Mouse (Mus musculus) CD4-positive, CD25-positive, alpha-beta regulatory T cell, adult 2 months (primary cell): Measurements from ENCODE around the gene Smurf1.

Experiments used
- DNase-seq: peaks from one replicate; pipeline ENCODE4 v3.0.0-alpha.2; 2012; ENCODE audit warnings: low read depth, low spot score

Gene Smurf1

DNA sequence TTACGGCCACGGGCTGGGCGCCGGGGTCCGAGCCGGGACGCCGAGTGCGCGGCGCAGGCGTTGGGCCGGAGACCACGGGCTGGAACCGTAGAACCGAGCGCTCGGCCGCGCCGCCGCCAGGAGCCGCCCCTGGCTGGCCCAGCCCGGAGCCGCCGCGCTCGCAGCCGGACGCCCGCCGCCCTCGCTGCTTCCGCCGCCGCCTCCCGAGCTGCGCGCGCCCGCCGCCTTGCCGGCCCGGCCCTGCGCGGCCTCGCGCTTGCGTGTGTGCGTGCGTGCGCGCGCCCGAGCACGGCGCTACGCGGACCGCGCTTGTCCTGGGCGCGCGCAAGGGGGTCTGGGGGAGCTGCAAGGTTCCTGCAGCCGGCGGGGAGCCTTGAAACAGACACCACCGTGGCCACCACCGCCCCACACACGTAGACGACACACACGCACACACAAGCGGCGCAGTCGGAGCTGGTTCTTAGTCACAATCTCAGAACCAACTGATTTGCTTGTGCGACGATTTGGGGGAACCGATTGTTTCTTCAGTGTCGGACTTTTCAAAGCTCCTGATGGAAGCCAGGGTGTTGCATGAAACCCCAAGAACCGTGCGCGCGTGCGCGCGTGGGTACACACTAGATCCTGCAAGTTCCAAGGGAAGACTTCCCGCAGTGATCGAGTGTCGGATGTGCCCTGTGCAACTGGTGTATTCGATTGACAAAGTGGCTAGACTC is at the start of gene Smurf1:
Gene Smurf1, minus strand, starts transcription at position 209 of the 713 bp plus-strand sequence.
- DNase-seq: peak; percentile 94

DNA sequence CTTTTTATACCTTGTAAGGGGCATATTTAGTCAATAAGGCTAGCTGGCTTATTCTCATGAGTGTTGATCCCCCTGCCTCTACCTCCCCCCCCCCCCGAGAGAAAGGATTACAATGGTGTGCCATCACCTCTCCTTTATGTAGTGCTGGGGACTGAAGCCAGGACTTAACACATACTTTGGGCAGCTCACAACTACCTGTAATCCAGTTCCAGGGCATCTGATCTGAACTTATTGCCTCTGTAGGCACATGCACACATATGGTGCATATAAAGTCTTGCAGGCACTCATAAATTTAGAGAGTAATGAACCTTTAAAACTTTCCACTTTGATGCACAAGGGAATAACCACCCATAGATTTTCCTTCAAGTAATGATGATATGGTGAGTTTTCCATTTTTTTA is 48.6 kb upstream of the Smurf1 start:
- no peak for DNase-seq

DNA sequence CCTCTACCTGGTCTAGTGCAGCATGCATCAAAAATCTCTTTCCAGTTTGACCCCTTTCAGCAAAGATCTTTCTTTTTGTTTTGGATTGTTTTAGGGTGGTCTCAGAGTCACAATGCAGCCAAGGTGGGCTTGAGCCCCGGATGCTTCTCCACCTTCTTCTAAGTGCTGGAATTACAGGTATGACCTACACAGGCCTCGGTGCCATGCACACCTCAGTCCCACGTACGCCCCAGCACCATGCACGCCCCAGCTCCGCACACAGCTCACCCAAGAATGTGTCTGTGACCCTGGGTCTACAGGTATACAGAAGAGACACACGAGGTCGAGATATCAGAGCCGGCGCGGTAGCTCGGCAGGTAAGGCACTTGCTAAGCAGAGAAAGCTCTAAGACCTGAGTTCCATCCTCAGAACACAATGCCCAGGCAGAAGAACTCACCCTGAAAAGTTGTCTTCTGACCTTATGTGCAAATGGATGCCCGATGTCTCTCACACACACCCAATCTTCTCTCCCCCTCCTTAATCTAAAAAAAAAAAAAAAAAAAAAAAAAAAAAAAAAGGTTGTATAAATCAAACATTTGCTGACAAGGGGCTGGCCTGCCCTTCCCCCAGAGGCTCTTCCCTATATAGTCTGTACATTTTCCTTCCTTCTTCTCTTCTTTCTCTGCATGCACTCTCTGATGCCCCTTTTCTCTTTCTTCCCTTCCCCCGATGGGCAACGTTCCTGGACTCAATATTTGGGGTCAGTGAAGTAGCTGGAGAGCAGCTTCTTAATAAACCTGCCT is 43.4 kb upstream of the Smurf1 start:
- DNase-seq: no peak

- DNase-seq: no peak
These were observed 39.9 kb upstream of the Smurf1 start for GRCm38 (mm10) chr5:145005596-145005995.

DNA sequence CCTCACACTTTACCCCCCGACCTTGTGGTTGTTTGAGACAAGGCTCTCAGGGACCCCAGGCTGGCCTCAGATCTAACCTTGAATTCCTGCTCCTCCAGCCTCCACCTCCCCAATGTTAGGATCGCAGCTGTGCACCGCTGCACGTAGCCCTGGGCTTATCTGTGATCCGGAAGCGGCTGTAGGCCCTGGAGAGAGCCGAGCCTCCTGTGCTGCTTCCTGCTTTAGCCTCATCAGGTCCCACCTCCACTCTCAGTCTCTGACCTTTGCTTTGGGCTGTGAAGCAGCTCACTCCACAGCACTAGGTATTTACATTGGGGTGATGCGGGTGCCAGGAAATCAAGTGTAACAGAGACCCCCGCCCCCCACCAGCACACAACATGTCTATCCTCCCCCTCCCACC is 38.8 kb upstream of the Smurf1 start:
- DNase-seq: no peak

DNA sequence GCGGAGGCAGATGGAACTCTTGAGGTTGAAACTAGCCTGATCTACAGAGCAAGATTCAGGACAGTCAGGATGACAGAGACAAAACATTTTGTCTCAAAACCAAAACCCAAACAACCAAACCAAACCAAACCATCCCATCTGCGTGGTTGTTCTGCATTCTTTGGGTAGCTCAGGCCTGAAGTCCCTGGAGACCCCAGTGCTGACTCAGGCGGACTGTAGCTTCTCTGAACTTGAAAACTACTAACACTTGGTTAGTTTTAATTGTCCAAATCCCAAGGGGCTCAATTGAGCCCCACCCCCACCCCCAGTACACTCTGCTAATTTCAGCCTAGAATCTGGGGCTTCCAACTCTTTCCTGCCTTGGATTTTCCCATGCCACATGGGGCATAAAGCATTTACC is 37.7 kb upstream of the Smurf1 start:
- DNase-seq: no peak

GRCm38 (mm10) chr5:144998491-144998890 is 32.8 kb upstream of the Smurf1 start:
- DNase-seq: peak; percentile 46

DNA sequence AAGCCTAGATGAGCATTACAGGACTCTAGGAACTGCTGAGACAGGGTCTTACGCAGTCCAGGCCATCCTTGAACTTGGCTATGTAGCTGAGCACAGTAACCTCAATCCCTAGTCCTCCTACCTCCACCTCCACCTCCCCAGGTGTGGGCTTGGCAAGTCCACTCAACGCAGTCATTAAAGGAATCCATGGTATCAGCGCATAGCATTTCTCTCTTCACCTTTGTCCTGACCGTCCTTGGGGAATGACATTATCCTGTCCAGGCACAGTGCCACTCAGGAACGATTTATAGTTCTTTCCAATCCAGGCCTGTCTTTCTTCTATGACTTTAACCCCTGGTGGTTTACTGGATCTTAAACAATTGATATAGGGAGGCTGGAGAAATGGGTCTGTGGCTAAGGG is 24.8 kb upstream of the Smurf1 start:
- no peak for DNase-seq

- DNase-seq: no peak
These were observed 24.4 kb upstream of the Smurf1 start for GRCm38 (mm10) chr5:144990051-144990450.

DNA sequence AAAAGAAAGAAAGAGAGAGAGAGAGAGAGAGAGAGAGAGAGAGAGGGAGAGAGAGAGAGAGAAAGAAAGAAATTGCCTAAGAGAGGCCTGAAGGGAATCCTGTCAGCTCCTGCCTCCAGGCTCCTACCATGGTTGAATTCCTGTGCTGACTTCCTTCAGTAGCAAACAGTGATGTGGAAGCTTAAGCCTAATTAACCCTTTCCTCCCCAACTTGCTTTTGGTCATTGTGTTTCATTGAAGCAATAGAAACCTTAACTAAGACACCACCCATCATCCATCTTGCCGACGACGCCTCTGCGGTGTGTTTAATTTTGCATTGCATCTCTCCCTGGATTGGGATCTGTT is 23.4 kb upstream of the Smurf1 start:
- no peak for DNase-seq

- DNase-seq: peak; percentile 58
These were observed 22.9 kb upstream of the Smurf1 start for GRCm38 (mm10) chr5:144988340-144989060.

GRCm38 (mm10) chr5:144987561-144987960 is 21.9 kb upstream of the Smurf1 start:
- no peak for DNase-seq

DNA sequence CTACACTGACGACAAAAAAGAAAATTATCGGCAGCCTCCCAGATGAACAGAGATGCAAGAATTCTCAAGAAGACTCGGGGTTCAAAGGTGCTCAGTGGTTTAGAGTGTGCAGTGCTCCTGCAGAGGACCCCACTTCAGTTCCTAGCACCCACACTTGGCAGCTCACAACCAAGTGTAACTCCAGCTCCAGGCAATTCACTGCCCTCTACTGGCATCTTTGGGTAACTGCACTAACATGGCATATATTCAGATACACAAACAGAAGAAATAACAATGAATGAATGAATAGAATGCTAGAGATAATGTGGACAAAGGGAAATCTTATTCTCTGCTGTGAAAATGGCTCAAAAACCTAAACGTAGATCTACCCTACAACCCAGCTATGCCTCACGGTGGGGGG is 19.2 kb upstream of the Smurf1 start:
- DNase-seq: no peak

- peak; percentile 22 for DNase-seq
These were observed 17.6 kb upstream of the Smurf1 start for GRCm38 (mm10) chr5:144983227-144983626.

DNA sequence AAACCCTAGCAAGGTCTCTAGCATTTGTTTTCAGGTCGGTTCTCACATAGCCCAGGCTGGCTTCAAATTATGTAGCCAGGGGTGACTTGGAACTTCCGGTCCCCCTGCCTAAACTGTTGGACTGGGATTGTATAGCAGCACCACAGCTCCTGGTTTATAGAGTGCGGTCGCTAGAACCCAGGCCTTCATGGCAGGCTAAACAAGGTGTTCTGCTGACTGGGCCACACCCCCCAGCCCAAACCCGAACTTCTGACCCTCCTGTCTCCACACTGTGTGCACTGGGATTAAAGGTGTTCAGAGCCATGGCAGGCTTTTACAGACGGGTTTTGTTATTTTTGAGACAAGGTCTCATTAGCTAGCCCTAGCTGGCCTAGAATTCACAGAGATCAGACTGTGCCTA is 13.5 kb upstream of the Smurf1 start:
- no peak for DNase-seq

- DNase-seq: no peak
These were observed 13.0 kb upstream of the Smurf1 start for GRCm38 (mm10) chr5:144978533-144979107.

DNA sequence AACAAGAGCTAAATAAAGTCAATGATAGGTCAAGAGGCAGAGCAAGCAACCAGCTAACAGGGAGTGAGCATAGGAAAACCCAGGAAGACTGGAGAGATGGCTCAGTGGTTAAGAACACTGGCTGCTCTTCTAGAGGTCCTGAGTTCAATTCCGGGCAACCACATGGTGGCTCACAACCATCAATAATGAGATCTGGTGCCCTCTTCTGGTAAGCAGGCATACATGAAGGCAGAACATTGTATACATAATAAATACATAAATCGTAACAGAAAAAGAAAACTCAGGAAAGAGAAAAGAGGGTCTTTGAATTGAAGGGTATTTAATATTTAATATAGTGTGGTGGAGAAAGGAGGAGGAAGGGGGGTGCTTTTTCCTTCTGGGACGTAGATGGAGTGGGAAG is 5.6 kb upstream of the Smurf1 start:
- peak; percentile 30 for DNase-seq

DNA sequence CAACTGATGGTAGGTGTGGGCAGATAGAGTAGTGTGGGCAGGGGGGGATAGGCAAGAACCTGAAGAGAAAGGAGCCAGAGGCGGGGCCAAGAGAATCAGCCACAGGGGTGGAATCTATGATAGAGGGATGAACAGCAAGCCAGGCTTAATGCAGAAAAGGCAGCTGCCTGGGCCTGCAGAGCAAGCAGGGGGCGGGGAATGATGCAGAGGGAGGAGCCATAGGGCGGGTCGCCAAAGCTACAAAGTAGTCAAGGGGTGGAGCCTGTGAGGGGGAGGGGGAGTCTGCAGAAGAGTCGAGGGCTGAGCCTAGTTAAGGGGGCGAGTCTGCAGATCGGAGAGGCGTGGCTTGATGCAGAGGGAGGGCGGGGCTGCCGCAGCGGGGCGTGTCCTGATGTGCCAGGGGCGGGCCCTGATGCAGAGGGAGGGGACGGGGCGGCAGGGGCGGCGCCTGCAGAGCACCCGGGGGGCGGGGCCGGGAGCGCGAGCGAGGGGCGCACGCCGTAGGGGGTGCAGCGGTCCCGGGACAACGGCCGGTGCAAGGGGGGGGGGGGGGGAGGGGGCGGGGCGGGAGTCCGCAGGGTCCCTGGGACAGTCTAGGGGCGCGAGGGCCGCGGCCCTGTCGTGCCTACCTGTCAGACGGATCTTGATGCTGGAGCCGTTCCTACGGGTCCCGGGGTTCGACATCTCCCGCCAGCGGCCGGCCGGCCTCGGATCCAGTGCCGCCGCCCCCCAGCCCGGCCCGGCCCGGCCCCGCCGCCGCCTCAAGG is 592 bp downstream of the Smurf1 start:
- peak; percentile 95 for DNase-seq

DNA sequence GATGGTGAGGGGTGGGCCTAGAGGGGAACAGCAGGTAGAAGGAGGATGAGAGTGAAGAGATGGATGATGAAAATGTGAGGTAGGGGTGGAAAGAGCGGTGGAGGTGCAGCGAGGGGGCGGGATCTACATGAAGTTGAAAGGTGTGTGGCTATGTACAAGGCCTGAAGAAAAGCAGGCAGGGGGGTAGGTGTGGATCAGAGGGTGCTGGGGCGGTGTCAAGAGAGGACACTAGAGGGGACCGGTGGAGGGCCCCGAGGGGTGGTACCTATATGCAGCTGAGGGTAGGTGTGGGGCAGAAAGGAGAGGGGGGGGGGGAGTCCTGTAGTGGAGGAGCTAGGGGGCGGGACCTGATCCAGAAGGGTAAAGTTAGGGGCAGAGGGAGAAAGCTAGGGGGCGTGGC is 1.2 kb downstream of the Smurf1 start:
- no peak for DNase-seq

GRCm38 (mm10) chr5:144963817-144964261 is 1.8 kb downstream of the Smurf1 start:
- peak; percentile 81 for DNase-seq

DNA sequence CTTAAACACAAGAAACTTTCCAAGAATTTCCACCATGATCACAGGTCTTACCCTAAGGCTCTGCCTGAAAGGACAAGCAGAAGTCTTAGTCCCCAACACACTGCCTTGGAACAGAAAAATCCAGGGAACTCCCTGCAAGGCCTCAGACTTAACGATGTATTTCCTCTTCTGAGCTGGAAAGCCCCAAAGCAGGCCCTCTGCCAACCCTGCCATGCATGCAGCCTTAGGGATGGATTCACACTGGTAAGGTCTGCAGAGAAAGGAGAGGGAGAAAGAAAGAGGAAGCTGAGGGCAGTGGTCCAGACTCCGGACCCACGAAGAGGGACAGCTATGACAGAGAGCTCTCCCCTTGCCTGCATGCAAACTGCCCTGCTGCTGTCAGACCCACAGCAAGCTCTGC is 2.2 kb downstream of the Smurf1 start:
- DNase-seq: no peak
